Mouse (Mus musculus): ENCODE measurements around the gene Cyp17a1.

DNA sequence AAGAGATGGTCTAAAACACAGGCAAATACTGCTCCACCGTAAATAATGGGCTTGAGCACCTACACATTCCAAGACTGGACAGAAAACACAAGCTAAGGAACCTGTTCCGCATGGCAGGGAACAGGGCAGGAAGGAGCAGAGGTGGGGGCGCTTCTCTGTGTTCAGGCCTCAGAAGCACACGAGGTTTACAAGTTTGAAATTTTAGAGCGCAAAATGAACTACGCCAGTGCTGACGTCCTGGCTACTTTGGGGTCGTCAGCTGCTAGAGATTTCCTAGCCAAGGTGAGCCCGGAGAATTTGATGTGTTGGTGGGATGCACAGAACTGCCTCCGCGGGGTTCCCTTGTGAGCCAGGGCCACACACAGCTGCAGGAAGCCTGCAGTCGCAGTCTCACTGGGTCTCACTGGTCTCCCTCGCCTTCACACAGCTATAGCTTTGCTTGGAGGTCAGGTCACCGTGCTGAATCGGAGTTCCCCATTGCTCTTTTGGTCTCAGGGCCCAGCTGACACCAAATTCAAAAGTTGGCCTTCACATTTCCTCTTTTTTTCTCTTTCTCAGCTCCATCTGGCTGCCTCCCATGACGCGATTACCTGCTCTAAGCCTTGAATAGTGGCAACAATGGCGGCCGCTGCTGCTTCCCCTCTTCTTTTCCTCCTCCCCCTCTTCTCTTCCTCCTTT lies 25.0 kb upstream of the Cyp17a1 start:
- TF ChIP-seq POLR2A (IDR thresholded peaks at IDR 0.05; ENCODE audit: control insufficient read depth, low read depth, low read length) (no peak), CTCF (IDR thresholded peaks at IDR 0.05; ENCODE audit: control insufficient read depth, insufficient read depth, insufficient replicate concordance, low read depth, low read length) (no peak)

Data from testis, adult 2 months (tissue).